Mouse (Mus musculus) lung, postnatal 10 days (tissue): ENCODE data around the gene 9330159F19Rik.
A peak's percentile ranks its signal among the peaks of the same experiment; 100 is the strongest.

Source experiments
- DNase-seq: peaks from one replicate; pipeline ENCODE4 v3.0.0; 2021

9330159F19Rik gene

DNA sequence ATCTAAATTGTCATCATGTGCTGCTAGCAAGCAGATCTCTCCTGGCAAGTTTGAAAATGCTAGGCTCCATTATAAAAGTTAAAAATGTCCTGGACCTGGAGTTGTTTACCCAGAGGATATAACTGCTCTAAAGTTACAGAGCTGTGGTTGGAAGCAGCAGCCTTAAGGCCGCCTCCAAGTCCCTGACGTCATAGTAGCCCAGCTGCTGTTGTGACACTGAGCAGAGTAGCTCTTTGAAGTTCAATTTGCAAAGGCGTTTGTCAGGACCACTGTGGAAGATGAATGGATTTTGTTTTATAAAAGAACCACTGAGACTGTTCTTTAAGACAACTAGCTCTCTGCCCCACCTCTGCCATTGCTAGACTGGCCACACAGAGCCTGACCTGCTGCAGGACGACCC is at the start of gene 9330159F19Rik:
TSS of gene 9330159F19Rik (plus strand) at position 154 of the 400 bp plus-strand sequence.
- DNase-seq, result peak; percentile 69

DNA sequence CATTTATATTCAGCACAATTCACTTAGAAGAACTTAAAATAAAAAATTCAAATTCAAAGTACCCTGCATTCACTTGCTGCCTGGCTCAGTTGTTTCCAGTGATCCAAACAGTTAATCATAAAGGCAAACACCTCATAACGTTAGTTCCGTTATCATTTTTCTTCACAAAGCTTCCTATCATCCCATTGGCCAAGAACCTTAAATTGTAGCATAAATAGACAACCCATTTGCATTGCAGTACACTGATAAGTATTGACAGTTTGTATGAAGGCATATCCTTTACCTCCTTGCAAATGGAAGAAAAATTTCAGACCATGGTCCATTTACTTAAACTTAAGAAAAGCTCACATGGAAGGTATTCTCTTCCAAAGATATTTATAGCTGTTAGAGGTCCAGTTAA is 49.7 kb upstream of the 9330159F19Rik start:
- no peak for DNase-seq

DNA sequence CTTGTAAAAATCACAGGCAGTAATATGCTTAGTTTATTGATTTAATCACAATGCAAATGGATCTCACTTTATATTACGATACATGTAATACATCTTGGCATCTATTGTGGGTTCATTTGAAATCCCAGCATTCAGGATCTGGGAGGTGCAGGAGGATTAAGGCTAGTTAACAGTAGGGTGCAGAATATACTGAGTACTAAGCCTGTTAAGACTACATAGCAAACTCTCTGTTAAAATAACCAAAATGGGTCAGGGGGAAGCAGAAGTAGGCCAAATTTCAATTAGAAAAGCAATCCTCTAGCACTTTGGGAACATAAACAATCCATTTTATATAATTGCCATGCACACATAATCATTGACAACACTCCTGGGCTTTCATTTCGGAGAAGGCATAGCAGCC is 37.6 kb upstream of the 9330159F19Rik start:
- DNase-seq, result no peak

DNA sequence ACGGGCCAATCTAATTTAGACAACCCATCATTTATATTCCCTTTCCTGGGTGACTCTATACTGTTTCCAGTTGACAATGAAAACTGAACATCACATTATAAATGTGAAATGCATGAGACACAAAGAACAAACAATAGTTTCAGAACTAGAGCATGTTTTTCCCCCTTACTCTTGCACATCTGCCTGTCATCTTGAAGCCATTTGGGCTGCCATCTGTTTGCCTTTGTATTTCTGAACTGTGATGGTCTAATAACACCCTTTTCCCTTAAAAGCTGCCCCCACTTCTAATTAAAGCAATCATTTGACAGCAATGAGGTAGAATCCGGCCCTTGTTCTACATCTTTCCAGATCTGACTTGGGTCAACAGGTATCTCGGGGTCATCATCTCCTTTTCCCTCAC is 35.8 kb upstream of the 9330159F19Rik start:
- DNase-seq, result no peak

DNA sequence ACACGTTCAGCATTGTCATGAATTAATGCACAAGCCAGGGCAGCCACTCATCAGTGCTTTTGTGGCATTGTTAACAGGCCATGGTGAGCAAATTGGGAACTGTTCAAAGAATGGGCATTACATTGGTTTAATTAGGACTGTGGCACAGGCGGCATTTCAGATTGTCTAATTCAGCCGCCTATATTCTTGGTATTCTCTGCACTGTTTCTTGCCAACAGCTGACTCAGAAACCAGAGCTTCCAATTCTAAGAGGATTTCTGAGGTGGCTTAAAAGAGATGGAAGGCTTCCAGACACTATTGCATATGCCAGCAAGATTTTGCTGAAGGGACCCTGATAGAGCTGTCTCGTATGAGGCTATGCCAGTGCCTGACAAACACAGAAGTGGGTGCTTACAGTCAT is 34.5 kb upstream of the 9330159F19Rik start:
- DNase-seq, result no peak

DNA sequence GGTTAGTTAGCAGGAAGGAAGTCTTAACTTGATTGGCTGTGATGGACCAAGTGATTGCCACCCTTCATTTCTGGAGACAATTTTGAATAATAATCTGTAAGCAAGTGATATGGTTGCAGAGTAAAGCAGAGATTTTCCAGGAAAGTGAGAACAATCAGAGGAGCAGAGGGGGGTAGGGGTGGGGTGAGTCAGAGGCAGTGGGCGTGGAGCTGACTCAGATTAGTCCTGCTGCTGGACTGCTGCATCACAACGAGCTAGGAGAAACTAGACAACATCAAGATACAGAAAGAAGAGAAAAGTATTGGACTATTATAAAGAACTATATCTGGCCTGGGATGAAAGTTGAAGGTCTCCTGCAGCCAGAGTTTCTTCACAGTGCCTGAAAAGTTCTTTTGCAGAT is 33.4 kb upstream of the 9330159F19Rik start:
- no peak for DNase-seq

DNA sequence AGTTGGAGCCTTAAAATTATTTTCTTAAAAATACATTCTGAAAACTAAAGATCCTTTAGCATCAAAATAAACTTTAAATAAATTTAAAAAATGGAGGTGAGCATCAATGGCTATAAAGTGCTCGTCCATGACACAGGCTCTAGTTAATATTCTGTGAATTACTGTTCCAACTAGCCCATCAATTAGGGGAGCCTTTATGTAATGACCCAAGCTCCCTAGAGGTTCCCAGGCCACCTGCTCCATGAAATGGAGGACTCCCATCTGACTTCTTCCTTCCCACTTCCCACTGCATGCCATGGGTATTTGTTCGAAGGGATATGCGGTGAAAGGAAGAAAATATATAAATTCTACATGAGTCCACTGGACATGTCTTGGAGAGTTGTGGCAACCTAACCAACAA is 31.2 kb upstream of the 9330159F19Rik start:
- no peak for DNase-seq

DNA sequence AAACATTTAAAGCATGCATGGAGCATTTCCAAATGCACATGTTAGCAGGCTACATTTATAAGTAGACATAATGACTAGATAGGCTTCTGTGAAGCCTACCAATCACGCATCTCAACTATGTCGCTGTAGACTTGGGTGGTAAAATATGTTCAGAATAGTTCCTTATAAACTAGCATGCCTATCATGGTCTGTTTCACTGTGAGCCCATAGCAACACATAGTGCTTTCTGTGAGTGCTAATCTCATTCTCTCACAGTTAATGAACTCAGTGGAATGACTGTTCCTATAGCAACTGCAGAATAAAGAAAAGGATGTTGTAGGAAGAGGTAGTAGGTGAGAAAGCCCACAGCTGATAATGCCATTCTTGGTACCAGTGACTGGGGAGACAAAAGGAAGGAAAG is 30.4 kb upstream of the 9330159F19Rik start:
- no peak for DNase-seq

DNA sequence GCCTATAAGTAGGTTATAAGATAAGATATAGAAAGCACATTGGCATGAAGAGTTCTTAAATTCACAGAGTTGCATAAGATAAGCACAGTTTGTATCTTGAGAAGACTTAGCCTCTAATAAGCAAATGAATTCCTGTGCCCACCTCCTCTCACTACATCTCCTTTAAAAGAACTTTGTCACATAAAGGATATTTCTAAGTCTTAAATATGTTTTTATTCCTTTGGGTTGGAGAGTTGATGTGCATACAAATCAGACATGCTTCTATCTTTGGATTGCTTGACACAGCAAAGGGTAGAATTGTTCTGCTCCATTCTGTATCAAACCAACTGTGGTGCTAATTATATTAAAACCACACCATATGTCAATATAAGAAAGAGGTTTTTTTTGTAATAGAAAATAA is 17.6 kb upstream of the 9330159F19Rik start:
- DNase-seq, result no peak

DNA sequence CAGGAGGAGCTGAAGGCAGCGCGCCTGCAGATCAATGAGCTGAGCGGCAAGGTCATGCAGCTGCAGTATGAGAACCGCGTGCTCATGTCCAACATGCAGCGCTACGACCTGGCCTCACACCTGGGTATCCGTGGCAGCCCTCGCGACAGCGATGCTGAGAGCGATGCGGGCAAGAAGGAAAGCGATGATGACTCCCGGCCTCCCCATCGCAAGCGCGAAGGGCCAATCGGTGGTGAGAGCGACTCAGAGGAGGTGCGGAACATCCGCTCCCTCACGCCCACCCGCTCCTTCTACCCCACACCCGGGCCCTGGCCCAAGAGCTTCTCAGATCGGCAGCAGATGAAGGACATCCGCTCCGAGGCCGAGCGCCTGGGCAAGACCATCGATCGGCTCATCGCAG is 14.6 kb upstream of the 9330159F19Rik start:
- no peak for DNase-seq

DNA sequence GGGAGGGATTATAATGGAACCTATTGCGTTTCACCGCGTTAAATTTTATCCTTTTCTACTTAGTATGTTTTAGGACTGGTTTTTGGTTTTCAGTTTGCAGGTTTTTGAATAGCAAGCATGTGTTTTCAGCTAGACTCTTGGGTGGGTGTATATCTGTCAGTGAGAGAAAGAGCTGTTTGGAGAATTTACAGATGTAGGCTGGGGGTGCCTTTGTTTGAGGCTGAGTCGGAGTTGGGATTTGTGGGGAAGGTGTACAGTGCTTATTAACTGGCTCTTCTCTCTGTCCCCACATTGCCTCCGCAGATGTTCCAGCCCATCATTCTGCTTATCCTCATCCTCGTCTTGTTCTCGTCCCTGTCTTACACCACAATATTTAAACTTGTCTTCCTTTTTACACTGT is 12.8 kb upstream of the 9330159F19Rik start, which contains the start of gene Gm49353:
TSS of gene Gm49353 (plus strand) at position 313 of the 400 bp plus-strand sequence.
- no peak for DNase-seq

DNA sequence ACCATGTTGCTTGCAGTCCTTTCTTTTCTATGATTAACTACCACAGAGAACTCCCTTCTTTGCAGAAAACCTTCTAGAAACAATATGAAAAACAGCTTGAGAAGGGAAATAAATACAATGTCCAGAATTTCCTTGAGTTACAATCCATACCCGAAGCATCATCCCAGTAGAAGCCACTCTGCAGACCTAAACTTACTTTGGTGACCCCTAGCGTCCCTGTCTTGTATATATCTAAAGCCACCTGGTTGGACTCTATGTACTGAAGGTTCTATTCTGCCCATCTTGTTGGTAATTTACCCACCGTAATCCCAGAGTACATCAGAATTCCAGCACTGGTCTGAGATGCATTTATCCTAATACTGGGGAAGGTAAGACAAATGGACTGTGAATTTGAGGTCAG is 11.6 kb upstream of the 9330159F19Rik start:
- no peak for DNase-seq

DNA sequence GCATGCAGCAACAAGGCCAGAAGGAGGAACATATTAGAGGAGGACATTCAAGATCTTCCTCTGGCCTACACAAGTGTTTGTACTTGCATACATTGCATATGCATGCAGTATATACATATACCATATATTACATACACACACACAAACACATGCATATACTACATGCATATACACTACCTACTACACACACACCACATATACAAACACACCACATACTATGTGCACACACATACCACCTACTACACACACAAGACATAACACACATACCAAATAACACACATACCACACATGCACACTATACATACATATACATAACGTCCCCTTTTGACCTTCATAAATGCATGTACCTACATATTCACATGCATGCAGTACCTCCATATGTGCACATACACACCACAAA is 10.8 kb upstream of the 9330159F19Rik start:
- no peak for DNase-seq

DNA sequence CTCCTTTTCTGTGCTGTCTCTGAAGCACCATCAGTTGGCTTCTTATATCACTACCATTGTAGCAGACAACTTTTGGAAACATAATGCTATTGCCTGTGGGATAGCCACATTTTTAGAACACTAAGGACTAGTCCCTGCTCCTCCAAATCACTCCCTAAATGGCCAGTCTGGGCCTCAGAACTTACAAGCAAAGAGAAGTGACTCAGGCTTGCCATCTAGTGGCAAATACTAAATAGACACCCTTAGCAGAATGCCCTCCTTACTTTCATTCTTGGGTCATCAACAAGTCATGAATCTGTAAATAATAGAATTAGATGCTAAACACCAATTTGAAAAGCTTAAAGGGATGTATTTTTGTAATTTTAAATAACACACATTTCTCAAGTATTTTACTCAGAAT is 4.7 kb upstream of the 9330159F19Rik start:
- peak; percentile 43 for DNase-seq

DNA sequence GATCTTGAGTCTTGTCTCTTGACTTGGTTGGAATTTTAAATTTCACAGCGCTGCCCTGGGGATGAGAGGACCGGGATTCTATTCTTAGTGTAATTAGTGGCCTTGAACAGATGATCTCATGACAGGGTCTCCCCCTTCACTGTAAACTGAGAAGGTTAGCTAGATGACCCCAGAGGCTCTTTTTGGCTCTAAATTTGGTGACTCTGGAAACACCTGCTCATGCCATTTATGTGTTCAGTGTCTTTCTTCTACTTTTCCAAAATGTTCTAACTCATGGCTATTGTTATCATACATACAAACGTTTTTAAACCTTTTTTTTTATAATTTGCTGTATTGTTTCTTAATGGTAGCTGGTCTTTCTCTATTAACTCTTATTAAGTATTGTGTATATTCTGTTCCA is 2.7 kb upstream of the 9330159F19Rik start:
- DNase-seq, result no peak

DNA sequence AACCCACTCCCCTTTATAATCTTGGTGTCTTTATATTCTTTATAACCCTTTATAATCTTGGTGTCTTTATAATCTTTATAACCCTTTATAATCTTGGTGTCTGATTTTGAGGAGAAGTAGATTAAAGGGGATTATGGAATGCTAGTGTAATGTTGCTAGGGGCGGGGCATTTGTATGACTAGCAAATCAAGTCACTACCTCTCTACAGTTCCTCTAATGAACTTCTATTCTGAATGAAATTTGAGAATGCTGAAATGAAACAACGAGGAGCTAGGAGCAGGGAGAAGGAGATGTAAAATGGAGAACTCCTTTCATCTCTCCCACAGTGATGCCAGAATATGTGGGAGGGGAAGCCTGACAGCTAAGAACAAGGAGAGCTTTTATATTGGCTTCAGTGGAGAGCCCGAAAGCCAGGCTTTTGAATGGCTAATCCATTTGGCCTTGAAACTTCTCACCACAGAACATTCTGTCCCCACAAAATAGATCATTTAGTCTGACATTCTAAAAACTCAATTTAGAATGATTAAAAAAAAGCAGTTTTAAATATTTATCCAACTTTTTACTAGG is 2.2 kb downstream of the 9330159F19Rik start:
- DNase-seq, result peak; percentile 8

DNA sequence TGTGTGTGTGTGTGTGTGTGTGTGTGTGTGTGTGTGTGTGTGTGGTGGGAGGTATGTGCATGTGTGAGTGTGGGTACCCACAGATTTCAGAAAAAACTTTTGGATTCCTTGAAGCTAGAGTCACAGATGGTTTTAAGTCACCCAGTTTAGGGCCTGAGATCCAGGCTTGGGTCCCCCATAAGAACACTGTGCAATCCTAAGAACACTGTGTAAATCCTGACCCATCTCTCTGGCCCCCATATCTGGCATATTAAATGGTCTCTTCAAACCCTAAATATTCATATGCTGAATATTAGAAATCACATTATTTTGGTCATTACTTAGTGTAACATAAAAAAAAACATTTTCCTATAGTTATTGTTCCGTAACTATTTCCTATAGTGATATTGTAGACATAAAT is 5.6 kb downstream of the 9330159F19Rik start:
- no peak for DNase-seq

DNA sequence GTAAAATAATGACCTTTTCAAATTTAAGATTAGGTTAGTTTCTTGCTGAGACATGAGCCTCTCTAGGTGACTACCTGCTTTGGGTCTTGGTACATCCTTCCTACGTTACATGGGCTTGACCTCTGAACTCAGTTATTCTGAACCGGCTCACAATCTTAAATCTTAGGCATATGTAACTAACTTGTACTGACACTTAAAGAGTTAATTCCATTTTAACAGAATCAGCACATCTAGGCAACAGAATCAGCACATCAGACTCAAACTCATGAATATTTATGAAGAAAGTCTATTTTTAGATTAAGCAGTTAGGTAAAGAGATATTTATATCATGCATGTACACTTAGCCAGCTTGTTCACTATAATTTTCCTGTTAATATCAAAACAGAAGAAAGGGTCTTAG is 6.0 kb downstream of the 9330159F19Rik start:
- no peak for DNase-seq

DNA sequence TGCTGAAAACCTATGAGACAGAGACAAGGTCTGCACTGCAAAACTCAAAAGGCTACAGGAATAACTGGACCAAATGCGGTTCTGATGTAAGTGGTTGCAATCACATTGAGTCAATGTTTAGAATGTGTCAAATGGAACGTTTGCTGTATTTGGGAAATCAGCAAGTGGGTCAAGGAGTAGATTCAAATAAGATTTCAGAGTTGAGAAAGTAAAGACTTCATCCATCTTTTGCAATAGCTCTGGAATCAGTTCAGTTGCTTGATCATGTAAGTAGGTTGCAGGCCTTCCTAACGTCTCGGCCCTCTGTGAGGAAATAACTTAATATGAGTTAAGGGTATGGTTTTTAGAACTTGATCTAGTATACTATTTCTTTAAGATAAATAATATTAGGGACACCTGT is 13.9 kb downstream of the 9330159F19Rik start:
- no peak for DNase-seq

DNA sequence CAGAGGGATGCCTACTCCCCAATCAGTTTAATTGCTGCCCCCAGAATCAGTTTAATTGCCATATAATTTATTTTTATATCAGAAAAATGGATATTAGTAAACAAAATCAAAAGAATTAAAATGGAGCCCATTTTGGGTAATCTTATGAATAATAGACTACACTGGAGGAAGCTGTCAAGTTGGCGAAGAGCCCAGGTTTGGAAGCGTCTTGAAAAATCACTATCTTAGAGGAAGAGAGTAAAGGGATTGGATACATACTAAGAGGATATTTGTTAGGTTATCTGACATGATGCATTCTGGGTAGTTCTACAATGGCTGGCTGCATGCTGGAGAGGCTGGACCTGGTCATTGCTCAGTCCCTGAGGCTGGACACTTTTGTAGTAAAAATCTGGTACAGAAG is 19.8 kb downstream of the 9330159F19Rik start:
- no peak for DNase-seq
